8 mouse cellular contexts compared by ENCODE assay signal in the genomic region with DNA sequence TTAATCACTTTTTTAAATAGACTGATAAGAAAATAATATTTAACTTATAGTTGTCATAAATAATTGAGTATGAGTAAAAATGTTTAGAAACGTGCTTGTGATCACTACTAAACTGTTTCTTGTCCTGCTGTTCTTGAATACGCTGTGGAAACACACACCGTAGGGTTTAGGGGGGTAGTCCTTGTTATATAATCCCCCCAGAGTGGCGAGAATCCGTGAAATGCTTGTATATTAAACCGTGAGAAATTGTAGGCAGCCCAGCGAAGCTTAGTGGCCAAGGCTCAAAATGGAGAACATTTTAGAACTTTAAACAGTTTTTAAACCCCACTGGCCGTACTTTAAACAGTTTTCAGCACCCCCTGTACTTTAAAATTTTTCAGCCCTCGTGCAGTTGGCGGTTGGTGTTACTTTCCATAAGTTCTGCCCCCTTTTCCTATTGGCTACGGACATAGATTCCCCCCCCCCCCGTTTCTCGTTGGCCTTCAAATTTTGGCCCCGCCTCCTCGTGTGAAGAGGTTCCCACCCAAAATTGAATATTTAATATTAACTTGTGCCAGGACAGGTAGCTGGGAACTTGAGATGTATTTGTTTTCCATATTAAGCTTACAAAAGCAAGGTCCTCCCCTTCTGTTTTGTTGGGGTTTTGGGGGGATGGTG. TPM values are rescaled to one million over a fixed set of nuclear protein-coding genes. Genes with fewer than 3 reads are reported as not detected.
A peak's percentile ranks its signal among the peaks of the same experiment; 100 is the strongest.
DNase-seq lines count a peak whose midpoint lies in the region; ATAC-seq lines count a peak whose summit lies in the region.

No protein-coding gene starts in this region.

- 20% methylated on average over 15 of the region's 15 CpGs for WGBS in forebrain, embryonic 13.5 days
- WGBS in liver, embryonic 15.5 days (ENCODE audit: insufficient replicate concordance): 21% methylated on average over 15 of the region's 15 CpGs
- WGBS in neural tube, embryonic 11.5 days: 24% methylated on average over 15 of the region's 15 CpGs

- no peaks in the 10 kb centered on the region for H3K4me1 ChIP-seq in forebrain, embryonic 13.5 days
- H3K4me1 ChIP-seq in liver, embryonic 15.5 days (replicated peaks): no peaks in the 10 kb centered on the region; the same call in 1 of the 2 replicates
- no peaks in the 10 kb centered on the region for H3K4me1 ChIP-seq in neural tube, embryonic 11.5 days (ENCODE audit: control insufficient read depth, insufficient read depth, low read length)

- peak overlapping the region; percentile 49 for H3K4me3 ChIP-seq in forebrain, embryonic 13.5 days
- peak overlapping the region; percentile 66 for H3K4me3 ChIP-seq in liver, embryonic 15.5 days (replicated peaks)
- H3K4me3 ChIP-seq in neural tube, embryonic 11.5 days (ENCODE audit: low read depth, low read length): peak overlapping the region; percentile 37

- no peaks in the 10 kb centered on the region for H3K27me3 ChIP-seq in forebrain, embryonic 13.5 days
- no peaks in the 10 kb centered on the region for H3K27me3 ChIP-seq in liver, embryonic 15.5 days
- H3K27me3 ChIP-seq in neural tube, embryonic 11.5 days (ENCODE audit: control insufficient read depth, insufficient read depth, low read length): no peaks in the 10 kb centered on the region

- intact Hi-C loops in left cerebral cortex, postnatal 14 days (cut with DNase I): no loop called here

- H3K9ac ChIP-seq in forebrain, embryonic 13.5 days: no peak overlapping the region
- H3K9ac ChIP-seq in liver, embryonic 15.5 days: peak overlapping the region; percentile 37; the same call in 1 of the 2 replicates
- no peak overlapping the region; the same call in 1 of the 2 replicates for H3K9ac ChIP-seq in neural tube, embryonic 11.5 days (ENCODE audit: low read length)

- no peaks in the 10 kb centered on the region for H3K36me3 ChIP-seq in forebrain, embryonic 13.5 days (ENCODE audit: poor library complexity, severe bottlenecking)
- no peaks in the 10 kb centered on the region for H3K36me3 ChIP-seq in liver, embryonic 15.5 days (replicated peaks)
- H3K36me3 ChIP-seq in neural tube, embryonic 11.5 days (ENCODE audit: control insufficient read depth, insufficient read depth, low read length): no peaks in the 10 kb centered on the region

- H3K9me3 ChIP-seq in forebrain, embryonic 13.5 days (replicated peaks): no peaks in the 10 kb centered on the region
- H3K9me3 ChIP-seq in liver, embryonic 15.5 days (replicated peaks): no peaks in the 10 kb centered on the region
- no peaks in the 10 kb centered on the region for H3K9me3 ChIP-seq in neural tube, embryonic 11.5 days (ENCODE audit: control insufficient read depth, low read length)

- H3K4me2 ChIP-seq in forebrain, embryonic 13.5 days: peak overlapping the region; percentile 52
- peak overlapping the region; percentile 66 for H3K4me2 ChIP-seq in liver, embryonic 15.5 days
- H3K4me2 ChIP-seq in neural tube, embryonic 11.5 days (ENCODE audit: low read depth): peak overlapping the region; percentile 35

- peak; percentile 2 to 13 for DNase-seq in left cerebral cortex, postnatal 14 days (ENCODE audit: low spot score in 2 of 2)
- no peak for DNase-seq in left cerebral cortex, adult 18-20 months (ENCODE audit: low spot score in 2 of 2)
- DNase-seq in c-Kit-negative CD71-positive TER-119-positive erythroid progenitor cells, embryonic 14.5 days (ENCODE audit: low read depth, low spot score): peak; percentile 20
- DNase-seq in induced T-regulatory cell, adult 2 months (ENCODE audit: low read depth): peak; percentile 79
- DNase-seq in neural tube, embryonic 11.5 days (ENCODE audit: low spot score): peak; percentile 59
- no peak for DNase-seq in frontal cortex, postnatal 36 days (ENCODE audit: low spot score in 2 of 2)

- ATAC-seq in forebrain, embryonic 13.5 days: peak; percentile 53; the same call in 1 of the 2 replicates
- peak; percentile 70 for ATAC-seq in liver, embryonic 15.5 days (ENCODE audit: insufficient read depth)
- ATAC-seq in neural tube, embryonic 11.5 days (ENCODE audit: insufficient read depth, low FRiP score, low TSS enrichment): peak; percentile 40

- no peak overlapping the region for H3K27ac ChIP-seq in forebrain, embryonic 13.5 days
- H3K27ac ChIP-seq in liver, embryonic 15.5 days (replicated peaks): peak overlapping the region; percentile 79
- H3K27ac ChIP-seq in neural tube, embryonic 11.5 days (ENCODE audit: low read depth, low read length): no peak overlapping the region

RNA-seq across cellular contexts. Expression of gene Nxt2, which starts 1.0 kb away (rescaled TPM):
- 10 to 100 TPM; 22.7 to 25.5 TPM for total RNA-seq in left cerebral cortex, postnatal 14 days (2021)
- total RNA-seq in left cerebral cortex, adult 18-20 months (2021): 10 to 100 TPM; 33.4 to 33.6 TPM
- polyA plus RNA-seq in forebrain, embryonic 13.5 days (2015; fragmentation: Nextera tagmentation; extraction: Ambion mirVana): 19.3 and 19.4 TPM in 2 replicates
- 7.1 and 7.7 TPM in 2 replicates for polyA plus RNA-seq in liver, embryonic 15.5 days (2015; fragmentation: Nextera tagmentation; extraction: Ambion mirVana)
- 10.8 and 12.2 TPM in 2 replicates for polyA plus RNA-seq in neural tube, embryonic 11.5 days (2014; fragmentation: Nextera tagmentation; extraction: Ambion mirVana)

RNA-seq across cellular contexts. Expression of gene Gucy2f, which starts 30.8 kb away (rescaled TPM):
- total RNA-seq in left cerebral cortex, postnatal 14 days (2021): under 1 TPM; 0.51 to 0.61 TPM
- under 1 TPM; 0.42 to 0.65 TPM for total RNA-seq in left cerebral cortex, adult 18-20 months (2021)
- polyA plus RNA-seq in forebrain, embryonic 13.5 days (2015; fragmentation: Nextera tagmentation; extraction: Ambion mirVana): 0.01 TPM in 1 of 2 replicates, not detected in the other
- polyA plus RNA-seq in liver, embryonic 15.5 days (2015; fragmentation: Nextera tagmentation; extraction: Ambion mirVana): not detected in 2 replicates
- polyA plus RNA-seq in neural tube, embryonic 11.5 days (2014; fragmentation: Nextera tagmentation; extraction: Ambion mirVana): 0.04 TPM in 2 replicates

Comparison
In these comparisons a context has a peak if more than half of its experiments do, and no peak if none do; other contexts are left out.
1. DNase-seq: peak in left cerebral cortex, postnatal 14 days (2 of 2), c-Kit-negative CD71-positive TER-119-positive erythroid progenitor cells, embryonic 14.5 days (single experiment), induced T-regulatory cell, adult 2 months (single experiment) and neural tube, embryonic 11.5 days (single experiment); none in left cerebral cortex, adult 18-20 months (0 of 2) and frontal cortex, postnatal 36 days (0 of 2).
2. Peak in every context shown above with its lines, with median percentiles within 50 percentile points of each other: ATAC-seq, H3K4me2 ChIP-seq and H3K4me3 ChIP-seq.